Mouse (Mus musculus) erythroblast, embryonic 14.5 days (primary cell): ENCODE results near the gene Ggcx. TPM values are rescaled to one million over a fixed set of nuclear protein-coding genes. Genes with fewer than 3 reads are reported as not detected.
A peak's percentile ranks its signal among the peaks of the same experiment; 100 is the strongest.

Experiments
- H3K27me3 ChIP-seq: 2 replicates; pipeline ENCODE4 v1.6.1; 2012; ENCODE audit warnings: inconsistent platforms; ENCODE audit not compliant: control insufficient read depth
- H3K36me3 ChIP-seq: 2 replicates; pipeline ENCODE4 v1.6.1; 2012; ENCODE audit warnings: mild to moderate bottlenecking, inconsistent platforms; ENCODE audit not compliant: control insufficient read depth
- H3K4me1 ChIP-seq: 2 replicates; pipeline ENCODE4 v1.6.1; 2012; ENCODE audit warnings: inconsistent platforms; ENCODE audit not compliant: control insufficient read depth
- H3K4me3 ChIP-seq: replicated peaks from 2 replicates; pipeline ENCODE3; 2012; ENCODE audit warnings: moderate library complexity, mild to moderate bottlenecking, inconsistent platforms
- H3K9me3 ChIP-seq: 2 replicates; pipeline ENCODE4 v1.6.1; 2012; ENCODE audit warnings: low read length, inconsistent platforms, mixed read lengths; ENCODE audit not compliant: control insufficient read depth
- GATA1 ChIP-seq: IDR thresholded peaks from 2 replicates; pipeline ENCODE4 v1.6.1; 2012; ENCODE audit warnings: low read length, inconsistent platforms, mixed read lengths
- TAL1 ChIP-seq: IDR thresholded peaks from 3 replicates; pipeline ENCODE4 v1.6.1; 2012; ENCODE audit warnings: low read length, inconsistent platforms, mixed read lengths
- polyA plus RNA-seq: library from polyadenylated mRNA; stranded (reverse); fragments of >175 nt; gene quantifications from 2 replicates; pipeline ENCODE4 v1.2.3, GENCODE M21; 2012

Gene Ggcx
- polyA plus RNA-seq, 1 experiment, result 0.09 TPM

- TF ChIP-seq GATA1 (no peak), TAL1 (no peak)
- Histone ChIP-seq H3K4me1 (peaks cover 50% of the 10 kb centered on the region), H3K4me3 (no peak overlapping the region), H3K9me3 (no peaks in the 10 kb centered on the region), H3K27me3 (no peaks in the 10 kb centered on the region), H3K36me3 (peaks cover 40% of the 10 kb centered on the region)
Measured at GRCm38 (mm10) chr6:72396837-72397251, 17.3 kb upstream of the Ggcx start.

- Histone ChIP-seq H3K9me3 (no peaks in the 10 kb centered on the region), H3K27me3 (no peaks in the 10 kb centered on the region), H3K4me3 (no peak overlapping the region), H3K36me3 (peaks cover 10% of the 10 kb centered on the region), H3K4me1 (peaks cover 29% of the 10 kb centered on the region)
- TF ChIP-seq TAL1, result no peak
- TF ChIP-seq GATA1, result no peak
Measured at GRCm38 (mm10) chr6:72399967-72400366, 14.1 kb upstream of the Ggcx start.

- Histone ChIP-seq H3K9me3 (no peaks in the 10 kb centered on the region), H3K4me1 (peaks cover 21% of the 10 kb centered on the region), H3K36me3 (no peaks in the 10 kb centered on the region), H3K4me3 (no peak overlapping the region), H3K27me3 (no peaks in the 10 kb centered on the region)
- TF ChIP-seq GATA1 (no peak), TAL1 (no peak)
Measured at GRCm38 (mm10) chr6:72401875-72402274, 12.2 kb upstream of the Ggcx start.

GRCm38 (mm10) chr6:72405356-72405755 is 8.8 kb upstream of the Ggcx start:
- TF ChIP-seq TAL1, result no peak
- no peak for TF ChIP-seq GATA1
- no peaks in the 10 kb centered on the region for H3K9me3 ChIP-seq
- H3K4me1 ChIP-seq, result peaks cover 21% of the 10 kb centered on the region
- H3K27me3 ChIP-seq, result no peaks in the 10 kb centered on the region
- H3K4me3 ChIP-seq, result no peak overlapping the region
- H3K36me3 ChIP-seq, result no peaks in the 10 kb centered on the region

- TF ChIP-seq GATA1 (no peak), TAL1 (no peak)
- peaks cover 17% of the 10 kb centered on the region for H3K4me1 ChIP-seq
- H3K9me3 ChIP-seq, result no peaks in the 10 kb centered on the region
- no peaks in the 10 kb centered on the region for H3K36me3 ChIP-seq
- peaks cover 4% of the 10 kb centered on the region for H3K27me3 ChIP-seq
- H3K4me3 ChIP-seq, result no peak overlapping the region
Measured at GRCm38 (mm10) chr6:72407119-72407518, 7.0 kb upstream of the Ggcx start.

- no peak for TF ChIP-seq TAL1
- TF ChIP-seq GATA1, result no peak
- Histone ChIP-seq H3K27me3 (peaks cover 4% of the 10 kb centered on the region), H3K36me3 (no peaks in the 10 kb centered on the region), H3K4me1 (peaks cover 29% of the 10 kb centered on the region), H3K9me3 (no peaks in the 10 kb centered on the region), H3K4me3 (no peak overlapping the region)
Measured at GRCm38 (mm10) chr6:72409567-72409966, 4.5 kb upstream of the Ggcx start.

- H3K27me3 ChIP-seq, result peaks cover 4% of the 10 kb centered on the region
- H3K4me1 ChIP-seq, result peaks cover 33% of the 10 kb centered on the region
- H3K4me3 ChIP-seq, result no peak overlapping the region
- no peaks in the 10 kb centered on the region for H3K9me3 ChIP-seq
- TF ChIP-seq GATA1, result no peak
- no peak for TF ChIP-seq TAL1
- H3K36me3 ChIP-seq, result no peaks in the 10 kb centered on the region
Measured at GRCm38 (mm10) chr6:72410003-72410402, 4.1 kb upstream of the Ggcx start.

GRCm38 (mm10) chr6:72410518-72410917 is 3.6 kb upstream of the Ggcx start:
- H3K4me3 ChIP-seq, result no peak overlapping the region
- no peaks in the 10 kb centered on the region for H3K9me3 ChIP-seq
- no peaks in the 10 kb centered on the region for H3K36me3 ChIP-seq
- H3K4me1 ChIP-seq, result peaks cover 37% of the 10 kb centered on the region
- H3K27me3 ChIP-seq, result peaks cover 4% of the 10 kb centered on the region
- TF ChIP-seq TAL1 (no peak), GATA1 (no peak)

GRCm38 (mm10) chr6:72415181-72415580 is 1.1 kb downstream of the Ggcx start:
- Histone ChIP-seq H3K4me3 (peak overlapping the region; percentile 91), H3K36me3 (peaks cover 28% of the 10 kb centered on the region), H3K4me1 (peaks cover 58% of the 10 kb centered on the region), H3K27me3 (peaks cover 4% of the 10 kb centered on the region), H3K9me3 (no peaks in the 10 kb centered on the region)
- TF ChIP-seq TAL1 (no peak), GATA1 (no peak)
